Mouse (Mus musculus): Measurements from ENCODE around the gene Serpina3g. TPM values are rescaled to one million over a fixed set of nuclear protein-coding genes. Genes with fewer than 3 reads are reported as not detected.
"Not testable (repeated sequence)": the region's sequence is repeated elsewhere in the genome, so short reads cannot be mapped to it uniquely, and the experiment has no call there.

The Serpina3g gene
- polyA plus RNA-seq, 1 experiment from 2014 or later = not detected

DNA sequence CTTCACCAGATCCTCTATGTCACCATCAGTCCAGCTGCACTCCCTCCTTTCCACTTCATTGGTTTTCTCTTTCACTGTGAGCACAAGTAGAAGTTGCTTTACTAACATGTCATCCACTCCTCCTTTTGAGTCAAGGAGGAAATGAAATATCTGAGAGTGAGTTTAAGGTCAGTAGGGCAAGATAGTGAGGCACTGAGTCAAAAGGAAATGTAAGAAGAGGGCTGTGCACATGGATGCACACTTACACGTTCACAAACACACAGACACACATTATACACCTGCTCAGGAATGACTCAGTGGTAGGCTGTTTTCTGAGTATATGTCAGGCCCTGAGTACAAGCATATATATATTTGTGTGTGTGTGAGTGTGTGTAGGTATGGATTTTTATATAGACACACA lies 12.4 kb upstream of the Serpina3g start:
- Histone ChIP-seq H3K4me3 (ENCODE audit: low read depth, low read length) (no peak overlapping the region), H3K4me2 (ENCODE audit: low read depth, low read length, severe bottlenecking) (no peak overlapping the region), H3K4me1 (replicated peaks; ENCODE audit: control insufficient read depth, insufficient read depth, low read length) (no peaks in the 10 kb centered on the region), H3K27ac (ENCODE audit: low read depth, low read length) (no peak overlapping the region), H3K27me3 (ENCODE audit: control insufficient read depth, insufficient read depth, low read length) (no peaks in the 10 kb centered on the region), H3K36me3 (ENCODE audit: control insufficient read depth, insufficient read depth, low read length) (no peaks in the 10 kb centered on the region), H3K9me3 (ENCODE audit: control insufficient read depth, low read length) (no peaks in the 10 kb centered on the region), H3K9ac (ENCODE audit: low read length) (no peak overlapping the region)
- DNase-seq (ENCODE audit: low spot score) (no peak), ATAC-seq (replicated peaks; ENCODE audit: low FRiP score) (no peak)
- 73% methylated on average over 1 of the region's 1 CpGs for WGBS

DNA sequence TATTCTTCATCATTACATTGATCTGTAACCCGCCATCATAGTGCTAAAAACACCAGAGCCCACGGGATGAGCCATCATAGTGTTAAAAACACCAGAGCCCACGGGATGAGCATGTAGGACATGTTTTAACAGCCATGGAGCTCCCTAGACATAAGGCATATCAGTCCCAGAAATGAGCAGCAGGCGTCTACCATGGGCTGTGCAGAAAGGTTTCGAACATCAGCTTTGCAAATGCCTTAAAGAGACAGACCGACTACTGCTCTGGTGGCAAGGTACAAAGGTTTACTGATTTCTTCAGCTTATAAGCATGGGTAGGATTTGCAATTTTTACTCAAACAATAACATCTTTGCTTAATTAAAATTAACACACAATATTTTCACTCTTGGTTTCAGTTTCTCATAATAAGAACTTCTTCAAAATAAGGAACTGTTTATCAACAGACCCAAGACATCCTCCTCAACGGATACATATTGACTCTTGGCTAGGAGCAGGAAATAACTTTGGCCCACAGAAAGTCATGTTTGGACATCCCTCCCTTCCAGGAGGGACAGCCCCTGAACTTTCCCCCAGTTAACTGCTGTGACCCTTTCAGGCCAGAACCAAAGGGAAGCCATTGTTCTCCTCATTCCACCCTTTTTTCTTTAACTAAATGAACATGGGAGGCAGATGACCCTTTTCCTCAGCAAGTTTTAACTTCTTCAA lies 11.3 kb upstream of the Serpina3g start:
- 74% methylated on average over 7 of the region's 7 CpGs for WGBS
- no peaks in the 10 kb centered on the region for H3K9me3 ChIP-seq (ENCODE audit: control insufficient read depth, low read length)
- ATAC-seq (replicated peaks; ENCODE audit: low FRiP score) = no peak

DNA sequence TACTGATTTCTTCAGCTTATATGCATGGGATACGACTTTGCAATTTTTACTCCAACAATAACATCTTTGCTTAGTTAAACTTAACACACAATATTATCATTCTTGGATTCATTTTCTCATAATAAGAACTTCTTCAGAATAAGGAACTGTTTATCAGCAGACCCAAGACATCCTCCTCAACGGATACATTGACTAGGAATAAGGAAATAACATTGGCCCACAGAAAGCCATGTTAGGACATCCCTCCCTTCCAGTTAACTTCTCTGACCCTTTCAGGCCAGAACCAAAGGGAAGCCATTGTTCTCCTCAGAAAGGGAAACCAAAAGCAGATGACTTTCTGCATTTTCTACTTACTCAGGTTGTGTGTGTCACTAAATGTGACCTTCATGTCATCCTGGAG lies 5.3 kb upstream of the Serpina3g start:
- no peaks in the 10 kb centered on the region for H3K4me1 ChIP-seq (replicated peaks; ENCODE audit: control insufficient read depth, insufficient read depth, low read length)
- H3K36me3 ChIP-seq (ENCODE audit: control insufficient read depth, insufficient read depth, low read length) = no peaks in the 10 kb centered on the region
- H3K9ac ChIP-seq (ENCODE audit: low read length) = no peak overlapping the region
- H3K27me3 ChIP-seq (ENCODE audit: control insufficient read depth, insufficient read depth, low read length) = no peaks in the 10 kb centered on the region
- no peaks in the 10 kb centered on the region for H3K9me3 ChIP-seq (ENCODE audit: control insufficient read depth, low read length)
- ATAC-seq (replicated peaks; ENCODE audit: low FRiP score) (no peak), DNase-seq (ENCODE audit: low spot score) (no peak)
- no peak overlapping the region for H3K4me2 ChIP-seq (ENCODE audit: low read depth, low read length, severe bottlenecking)
- H3K4me3 ChIP-seq (ENCODE audit: low read depth, low read length) = no peak overlapping the region
- WGBS = 79% methylated on average over 2 of the region's 2 CpGs
- H3K27ac ChIP-seq (ENCODE audit: low read depth, low read length) = no peak overlapping the region

More for the DNA sequence above, 11.3 kb upstream of the Serpina3g start:
- Histone ChIP-seq H3K4me3 (ENCODE audit: low read depth, low read length) (no peak overlapping the region), H3K36me3 (ENCODE audit: control insufficient read depth, insufficient read depth, low read length) (no peaks in the 10 kb centered on the region), H3K4me2 (ENCODE audit: low read depth, low read length, severe bottlenecking) (no peak overlapping the region), H3K4me1 (replicated peaks; ENCODE audit: control insufficient read depth, insufficient read depth, low read length) (no peaks in the 10 kb centered on the region), H3K27ac (ENCODE audit: low read depth, low read length) (no peak overlapping the region), H3K27me3 (ENCODE audit: control insufficient read depth, insufficient read depth, low read length) (no peaks in the 10 kb centered on the region), H3K9ac (ENCODE audit: low read length) (no peak overlapping the region)
- no peak for DNase-seq (ENCODE audit: low spot score)

DNA sequence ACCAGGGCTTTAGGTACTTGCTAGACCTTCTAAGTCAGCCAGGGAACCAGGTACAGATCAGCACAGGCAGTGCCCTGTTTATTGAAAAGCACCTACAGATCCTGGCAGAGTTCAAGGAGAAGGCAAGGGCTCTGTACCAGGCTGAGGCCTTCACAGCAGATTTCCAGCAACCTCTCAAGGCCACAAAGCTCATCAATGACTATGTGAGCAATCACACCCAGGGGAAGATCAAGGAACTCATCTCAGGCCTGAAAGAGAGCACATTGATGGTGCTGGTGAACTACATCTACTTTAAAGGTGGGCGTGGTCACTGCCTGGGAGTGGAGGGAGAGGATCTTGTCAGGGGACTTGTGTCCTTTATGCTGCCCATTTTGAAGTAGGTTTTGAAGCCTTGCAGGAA lies 2.0 kb downstream of the Serpina3g start:
- H3K4me3 ChIP-seq (ENCODE audit: low read depth, low read length); H3K9ac ChIP-seq (ENCODE audit: low read length); H3K4me1 ChIP-seq (replicated peaks; ENCODE audit: control insufficient read depth, insufficient read depth, low read length); H3K27ac ChIP-seq (ENCODE audit: low read depth, low read length); H3K36me3 ChIP-seq (ENCODE audit: control insufficient read depth, insufficient read depth, low read length); DNase-seq (ENCODE audit: low spot score); ATAC-seq (replicated peaks; ENCODE audit: low FRiP score); H3K4me2 ChIP-seq (ENCODE audit: low read depth, low read length, severe bottlenecking); H3K27me3 ChIP-seq (ENCODE audit: control insufficient read depth, insufficient read depth, low read length); H3K9me3 ChIP-seq (ENCODE audit: control insufficient read depth, low read length): not testable (repeated sequence)
- 87% methylated on average over 1 of the region's 1 CpGs for WGBS

DNA sequence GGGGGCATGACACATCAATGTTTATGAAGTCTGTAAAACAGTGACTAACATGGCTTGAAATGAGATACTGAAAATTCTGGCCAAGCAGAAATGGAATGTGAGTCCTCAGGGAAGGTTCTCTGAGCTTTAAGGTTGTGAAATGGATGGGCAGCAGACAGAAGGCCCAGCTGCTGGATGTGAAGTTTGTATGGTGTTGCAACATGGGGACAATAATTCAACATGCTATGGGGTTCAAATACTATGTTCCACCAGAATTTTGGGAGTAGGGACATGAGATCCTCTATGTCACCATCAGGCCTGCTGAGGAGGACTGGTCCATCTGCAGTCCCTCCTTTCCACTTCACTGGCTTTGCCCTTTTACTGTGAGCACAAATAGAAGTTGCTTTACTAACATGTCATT lies 7.3 kb downstream of the Serpina3g start:
- Histone ChIP-seq H3K9ac (ENCODE audit: low read length) (no peak overlapping the region), H3K27ac (ENCODE audit: low read depth, low read length) (no peak overlapping the region), H3K4me2 (ENCODE audit: low read depth, low read length, severe bottlenecking) (no peak overlapping the region), H3K9me3 (ENCODE audit: control insufficient read depth, low read length) (no peaks in the 10 kb centered on the region), H3K36me3 (ENCODE audit: control insufficient read depth, insufficient read depth, low read length) (no peaks in the 10 kb centered on the region), H3K4me3 (ENCODE audit: low read depth, low read length) (no peak overlapping the region), H3K27me3 (ENCODE audit: control insufficient read depth, insufficient read depth, low read length) (no peaks in the 10 kb centered on the region), H3K4me1 (replicated peaks; ENCODE audit: control insufficient read depth, insufficient read depth, low read length) (no peaks in the 10 kb centered on the region; the same call in 1 of the 2 replicates)
- DNase-seq (ENCODE audit: low spot score) (no peak), ATAC-seq (replicated peaks; ENCODE audit: low FRiP score) (no peak)

DNA sequence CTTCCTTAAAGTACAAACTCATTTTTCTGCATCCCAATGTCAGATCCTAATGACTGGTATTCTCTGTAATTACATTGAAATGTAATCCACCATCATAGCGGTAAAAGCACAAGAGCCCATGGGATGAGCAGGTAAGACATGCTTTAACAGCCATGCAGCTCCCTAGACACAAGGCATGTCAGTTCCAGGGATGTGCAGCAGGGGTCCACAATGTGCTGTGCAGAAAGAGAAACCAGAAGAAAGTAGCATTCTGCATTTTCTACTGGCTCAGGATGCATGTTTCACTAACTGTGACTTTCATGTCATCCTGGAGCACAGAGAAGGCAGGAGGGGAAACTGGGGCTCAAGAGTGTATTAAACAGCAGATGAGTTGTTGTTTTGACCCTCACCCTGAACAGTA lies 9.0 kb downstream of the Serpina3g start:
- H3K4me1 ChIP-seq (replicated peaks; ENCODE audit: control insufficient read depth, insufficient read depth, low read length) = no peaks in the 10 kb centered on the region; the same call in 1 of the 2 replicates
- H3K4me3 ChIP-seq (ENCODE audit: low read depth, low read length) = no peak overlapping the region
- H3K9me3 ChIP-seq (ENCODE audit: control insufficient read depth, low read length) = no peaks in the 10 kb centered on the region
- no peak overlapping the region for H3K4me2 ChIP-seq (ENCODE audit: low read depth, low read length, severe bottlenecking)
- no peak for ATAC-seq (replicated peaks; ENCODE audit: low FRiP score)
- 82% methylated on average over 1 of the region's 1 CpGs for WGBS
- no peak overlapping the region for H3K9ac ChIP-seq (ENCODE audit: low read length)
- H3K27ac ChIP-seq (ENCODE audit: low read depth, low read length) = no peak overlapping the region
- no peaks in the 10 kb centered on the region for H3K36me3 ChIP-seq (ENCODE audit: control insufficient read depth, insufficient read depth, low read length)
- H3K27me3 ChIP-seq (ENCODE audit: control insufficient read depth, insufficient read depth, low read length) = no peaks in the 10 kb centered on the region
- DNase-seq (ENCODE audit: low spot score) = no peak

DNA sequence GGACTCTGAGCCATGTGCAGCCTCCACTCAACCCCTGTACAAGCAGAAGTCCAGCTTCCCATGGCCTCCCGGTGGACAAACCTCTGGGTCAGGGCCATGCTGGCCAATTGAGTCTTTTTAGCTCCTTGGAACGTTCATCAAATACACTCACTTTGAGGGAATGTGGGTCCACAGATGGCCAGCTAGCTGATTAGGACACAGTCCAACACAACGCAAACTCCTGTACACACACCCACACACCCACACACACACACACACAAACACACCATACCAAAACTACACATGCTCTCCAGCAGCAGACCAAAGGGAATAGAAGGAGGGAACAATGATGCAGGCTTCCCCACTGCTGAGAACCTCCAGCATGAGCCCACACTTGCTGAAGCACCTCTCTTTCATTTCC lies 9.6 kb downstream of the Serpina3g start:
- H3K27me3 ChIP-seq (ENCODE audit: control insufficient read depth, insufficient read depth, low read length) = no peaks in the 10 kb centered on the region
- 85% methylated on average over 3 of the region's 3 CpGs for WGBS
- ATAC-seq (replicated peaks; ENCODE audit: low FRiP score) = no peak
- no peak for DNase-seq (ENCODE audit: low spot score)
- H3K9ac ChIP-seq (ENCODE audit: low read length) = no peak overlapping the region
- H3K4me3 ChIP-seq (ENCODE audit: low read depth, low read length) = no peak overlapping the region
- H3K9me3 ChIP-seq (ENCODE audit: control insufficient read depth, low read length) = no peaks in the 10 kb centered on the region
- no peaks in the 10 kb centered on the region; the same call in 1 of the 2 replicates for H3K4me1 ChIP-seq (replicated peaks; ENCODE audit: control insufficient read depth, insufficient read depth, low read length)
- no peaks in the 10 kb centered on the region for H3K36me3 ChIP-seq (ENCODE audit: control insufficient read depth, insufficient read depth, low read length)
- H3K4me2 ChIP-seq (ENCODE audit: low read depth, low read length, severe bottlenecking) = no peak overlapping the region
- no peak overlapping the region for H3K27ac ChIP-seq (ENCODE audit: low read depth, low read length)

DNA sequence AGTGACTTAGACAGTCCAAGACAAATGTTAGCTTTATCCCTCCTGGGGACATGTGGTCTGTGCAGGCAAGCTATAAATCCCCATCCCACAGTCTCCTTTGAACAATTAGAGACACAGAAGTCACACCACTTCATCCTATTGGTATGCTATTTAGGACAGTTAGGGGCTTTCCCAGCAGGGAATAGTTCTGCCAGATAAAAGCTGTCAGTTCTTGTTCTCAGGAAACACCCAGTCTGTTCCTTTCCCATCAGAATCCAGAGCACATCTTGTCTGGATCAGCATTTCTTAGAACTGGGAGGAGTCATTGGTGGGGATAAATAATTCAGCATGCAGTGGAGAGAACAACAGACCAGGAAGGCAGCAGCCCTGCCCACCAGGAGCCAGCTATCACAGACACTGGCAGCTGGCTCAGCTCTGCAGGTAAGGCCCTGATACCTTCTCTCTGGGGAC lies 11.5 kb downstream of the Serpina3g start:
- Histone ChIP-seq H3K27me3 (ENCODE audit: control insufficient read depth, insufficient read depth, low read length) (no peaks in the 10 kb centered on the region), H3K4me2 (ENCODE audit: low read depth, low read length, severe bottlenecking) (no peak overlapping the region), H3K9ac (ENCODE audit: low read length) (no peak overlapping the region), H3K9me3 (ENCODE audit: control insufficient read depth, low read length) (no peaks in the 10 kb centered on the region), H3K36me3 (ENCODE audit: control insufficient read depth, insufficient read depth, low read length) (no peaks in the 10 kb centered on the region), H3K4me3 (ENCODE audit: low read depth, low read length) (no peak overlapping the region), H3K27ac (ENCODE audit: low read depth, low read length) (no peak overlapping the region), H3K4me1 (replicated peaks; ENCODE audit: control insufficient read depth, insufficient read depth, low read length) (no peaks in the 10 kb centered on the region; the same call in 1 of the 2 replicates)
- DNase-seq (ENCODE audit: low spot score) = no peak
- ATAC-seq (replicated peaks; ENCODE audit: low FRiP score) = no peak

DNA sequence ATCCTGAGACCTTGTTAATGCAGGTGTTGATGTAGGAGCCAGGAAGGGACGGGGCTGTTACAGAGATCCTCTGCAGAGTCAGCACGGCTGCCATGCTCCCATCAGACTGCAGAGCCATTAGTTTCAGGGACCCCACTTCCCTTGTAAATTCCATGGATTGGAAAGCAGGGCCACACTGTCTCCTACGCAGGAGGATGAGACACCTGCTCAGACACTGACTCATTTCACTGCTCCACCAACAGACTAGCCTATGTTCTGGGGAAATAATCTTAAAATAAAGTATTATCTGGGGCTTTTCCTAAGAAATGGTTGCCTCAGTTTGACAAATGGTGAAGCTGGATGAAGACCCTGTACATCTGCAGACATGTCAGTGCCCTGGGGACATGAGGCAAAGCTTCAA lies 12.2 kb downstream of the Serpina3g start:
- Histone ChIP-seq H3K36me3 (ENCODE audit: control insufficient read depth, insufficient read depth, low read length) (no peaks in the 10 kb centered on the region), H3K27ac (ENCODE audit: low read depth, low read length) (no peak overlapping the region)
- WGBS = 79% methylated on average over 3 of the region's 3 CpGs

More for the DNA sequence above, 12.2 kb downstream of the Serpina3g start:
- no peak overlapping the region for H3K4me3 ChIP-seq (ENCODE audit: low read depth, low read length)
- no peak for ATAC-seq (replicated peaks; ENCODE audit: low FRiP score)
- no peaks in the 10 kb centered on the region for H3K9me3 ChIP-seq (ENCODE audit: control insufficient read depth, low read length)
- DNase-seq (ENCODE audit: low spot score) = no peak
- H3K9ac ChIP-seq (ENCODE audit: low read length) = no peak overlapping the region
- no peaks in the 10 kb centered on the region for H3K27me3 ChIP-seq (ENCODE audit: control insufficient read depth, insufficient read depth, low read length)
- no peak overlapping the region for H3K4me2 ChIP-seq (ENCODE audit: low read depth, low read length, severe bottlenecking)
- H3K4me1 ChIP-seq (replicated peaks; ENCODE audit: control insufficient read depth, insufficient read depth, low read length) = no peaks in the 10 kb centered on the region; the same call in 1 of the 2 replicates

Data from forebrain, embryonic 11.5 days (tissue).